Mouse (Mus musculus): ENCODE data around the gene Eddm3b.

GRCm38 (mm10) chr14:51150206-51150831 is 36.1 kb downstream of the Eddm3b start:
- TF ChIP-seq FLI1 (IDR thresholded peaks at IDR 0.05; ENCODE audit: low read length) (no peak), GATA1 (IDR thresholded peaks at IDR 0.05; ENCODE audit: borderline replicate concordance, low read length) (no peak)

Data from megakaryocyte, embryonic 14.5 days (primary cell).